In the genomic region with DNA sequence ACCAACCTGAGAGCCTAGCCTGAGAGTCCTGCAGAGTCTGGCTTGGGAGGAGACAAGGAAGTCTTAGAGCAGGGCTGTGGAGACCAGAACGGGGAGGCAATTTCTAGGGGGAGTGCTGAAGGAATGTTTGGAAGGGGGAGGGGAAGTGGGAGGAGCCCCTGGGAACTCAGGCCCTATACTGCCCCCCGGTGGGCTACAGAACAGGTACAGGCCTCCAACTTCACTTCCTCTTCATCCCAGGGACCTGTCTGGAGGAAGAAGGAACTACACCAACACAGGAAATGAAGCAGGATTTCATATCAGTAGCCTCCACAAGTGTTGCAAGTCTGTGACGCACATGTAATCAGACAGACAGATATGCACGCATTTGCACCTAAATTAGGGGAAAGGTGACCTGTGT, we compare ENCODE assay signal across 11 mouse cellular contexts.
DNase-seq lines count a peak whose midpoint lies in the region; ATAC-seq and TF ChIP-seq lines count a peak whose summit lies in the region.
"Had no signal": no experiment of that assay in that cellular context is flagged by ENCODE, and none has a peak within 500 bp of the region (broad histone marks: within the 10 kb centered on the region; RNA-seq: fewer than 3 reads in every experiment).

No protein-coding gene starts in this region.

- H3K27me3 ChIP-seq in kidney, adult 2 months (replicated peaks; ENCODE audit: control insufficient read depth, insufficient read depth, low read length) = no peaks in the 10 kb centered on the region
- H3K27me3 ChIP-seq in neural tube, embryonic 11.5 days (ENCODE audit: control insufficient read depth, insufficient read depth, low read length) = no peaks in the 10 kb centered on the region
- no peaks in the 10 kb centered on the region for H3K27me3 ChIP-seq in forebrain, embryonic 12.5 days
- no peaks in the 10 kb centered on the region for H3K27me3 ChIP-seq in forebrain, embryonic 11.5 days (ENCODE audit: control insufficient read depth, insufficient read depth, low read length)
- H3K27me3 ChIP-seq: midbrain, embryonic 12.5 days had no signal

- no peak; the same call in 1 of the 2 replicates for TF ChIP-seq CTCF in kidney, adult 2 months (conservative IDR thresholded peaks at IDR 0.05; ENCODE audit: insufficient read depth, insufficient read length, low read depth, low read length)

- peak; percentile 3 for DNase-seq in kidney, adult 2 months
- DNase-seq in kidney, adult 11 months = no peak
- peak; percentile 10 for DNase-seq in neural tube, embryonic 11.5 days (ENCODE audit: low spot score)
- no peak for DNase-seq in neural tube, embryonic 10.5 days (ENCODE audit: extremely low spot score, low spot score)
- peak; percentile 2 for DNase-seq in embryo, embryonic 11 days
- no peak for DNase-seq in ovary, postnatal 10 days (ENCODE audit: low spot score)
- DNase-seq in forebrain, embryonic 11.5 days (ENCODE audit: low spot score) = no peak
- DNase-seq: thymus, adult 18-20 months had no signal

- no peak overlapping the region for H3K4me3 ChIP-seq in kidney, adult 2 months (ENCODE audit: insufficient read depth, low read depth, low read length)
- no peak overlapping the region for H3K4me3 ChIP-seq in neural tube, embryonic 11.5 days (ENCODE audit: low read depth, low read length)
- H3K4me3 ChIP-seq in forebrain, embryonic 12.5 days (replicated peaks) = no peak overlapping the region
- H3K4me3 ChIP-seq in forebrain, embryonic 11.5 days (ENCODE audit: low read depth, low read length) = no peak overlapping the region
- H3K4me3 ChIP-seq: midbrain, embryonic 12.5 days had no signal

- no peaks in the 10 kb centered on the region for H3K4me1 ChIP-seq in kidney, adult 2 months (ENCODE audit: control insufficient read depth, insufficient read depth, low read length)
- no peaks in the 10 kb centered on the region for H3K4me1 ChIP-seq in neural tube, embryonic 11.5 days (ENCODE audit: control insufficient read depth, insufficient read depth, low read length)
- H3K4me1 ChIP-seq in forebrain, embryonic 12.5 days = no peaks in the 10 kb centered on the region
- no peaks in the 10 kb centered on the region for H3K4me1 ChIP-seq in forebrain, embryonic 11.5 days (replicated peaks; ENCODE audit: control insufficient read depth, insufficient read depth, low read length)
- H3K4me1 ChIP-seq: midbrain, embryonic 12.5 days had no signal

- H3K9me3 ChIP-seq in neural tube, embryonic 11.5 days (ENCODE audit: control insufficient read depth, low read length) = no peaks in the 10 kb centered on the region
- H3K9me3 ChIP-seq in forebrain, embryonic 12.5 days = no peaks in the 10 kb centered on the region
- no peaks in the 10 kb centered on the region for H3K9me3 ChIP-seq in forebrain, embryonic 11.5 days (ENCODE audit: control insufficient read depth, low read length)
- H3K9me3 ChIP-seq: midbrain, embryonic 12.5 days had no signal

- H3K27ac ChIP-seq in kidney, adult 2 months (ENCODE audit: insufficient read depth, low read depth, low read length) = no peak overlapping the region
- no peak overlapping the region for H3K27ac ChIP-seq in neural tube, embryonic 11.5 days (ENCODE audit: low read depth, low read length)
- H3K27ac ChIP-seq in forebrain, embryonic 12.5 days = no peak overlapping the region
- H3K27ac ChIP-seq in forebrain, embryonic 11.5 days (ENCODE audit: low read depth, low read length) = no peak overlapping the region
- H3K27ac ChIP-seq: midbrain, embryonic 12.5 days had no signal

- ATAC-seq in neural tube, embryonic 11.5 days (ENCODE audit: insufficient read depth, low FRiP score, low TSS enrichment) = no peak
- no peak for ATAC-seq in forebrain, embryonic 12.5 days (ENCODE audit: low FRiP score)
- ATAC-seq in forebrain, embryonic 11.5 days (replicated peaks; ENCODE audit: low FRiP score) = no peak
- ATAC-seq: forebrain, embryonic 14.5 days had no signal

- no peak overlapping the region for H3K4me2 ChIP-seq in neural tube, embryonic 11.5 days (ENCODE audit: low read depth)
- no peak overlapping the region for H3K4me2 ChIP-seq in forebrain, embryonic 12.5 days
- no peak overlapping the region for H3K4me2 ChIP-seq in forebrain, embryonic 11.5 days (ENCODE audit: low read depth, low read length, severe bottlenecking)
- H3K4me2 ChIP-seq: midbrain, embryonic 12.5 days had no signal

- no peaks in the 10 kb centered on the region for H3K36me3 ChIP-seq in kidney, adult 2 months (ENCODE audit: control insufficient read depth, insufficient read depth, low read length)
- no peaks in the 10 kb centered on the region for H3K36me3 ChIP-seq in neural tube, embryonic 11.5 days (ENCODE audit: control insufficient read depth, insufficient read depth, low read length)
- H3K36me3 ChIP-seq in forebrain, embryonic 12.5 days (replicated peaks) = no peaks in the 10 kb centered on the region
- no peaks in the 10 kb centered on the region for H3K36me3 ChIP-seq in forebrain, embryonic 11.5 days (ENCODE audit: control insufficient read depth, insufficient read depth, low read length)
- H3K36me3 ChIP-seq: midbrain, embryonic 12.5 days had no signal

- no peak for TF ChIP-seq POLR2A in kidney, adult 2 months (IDR thresholded peaks at IDR 0.05; ENCODE audit: low read depth, low read length)

- WGBS in kidney, adult 2 months = 44% methylated on average over 4 of the region's 4 CpGs
- 52% methylated on average over 4 of the region's 4 CpGs for WGBS in neural tube, embryonic 11.5 days
- 60% methylated on average over 4 of the region's 4 CpGs for WGBS in forebrain, embryonic 12.5 days
- WGBS in forebrain, embryonic 11.5 days = 66% methylated on average over 4 of the region's 4 CpGs

- H3K9ac ChIP-seq in neural tube, embryonic 11.5 days (ENCODE audit: low read length) = no peak overlapping the region
- H3K9ac ChIP-seq in forebrain, embryonic 12.5 days = no peak overlapping the region
- no peak overlapping the region for H3K9ac ChIP-seq in forebrain, embryonic 11.5 days (ENCODE audit: low read length)
- H3K9ac ChIP-seq: midbrain, embryonic 12.5 days had no signal

Comparison
In these comparisons a context has a peak if more than half of its experiments do, and no peak if none do; other contexts are left out.
1. DNase-seq: peak in kidney, adult 2 months (single experiment), neural tube, embryonic 11.5 days (single experiment) and embryo, embryonic 11 days (single experiment); none in kidney, adult 11 months (single experiment), neural tube, embryonic 10.5 days (single experiment), ovary, postnatal 10 days (single experiment) and forebrain, embryonic 11.5 days (single experiment).